Mouse (Mus musculus): ENCODE measurements around the gene Rlbp1. TPM values are rescaled to one million over a fixed set of nuclear protein-coding genes. Genes with fewer than 3 reads are reported as not detected.

Rlbp1 gene
- polyA plus RNA-seq, 3 experiments from 2014 or later, result not detected

DNA sequence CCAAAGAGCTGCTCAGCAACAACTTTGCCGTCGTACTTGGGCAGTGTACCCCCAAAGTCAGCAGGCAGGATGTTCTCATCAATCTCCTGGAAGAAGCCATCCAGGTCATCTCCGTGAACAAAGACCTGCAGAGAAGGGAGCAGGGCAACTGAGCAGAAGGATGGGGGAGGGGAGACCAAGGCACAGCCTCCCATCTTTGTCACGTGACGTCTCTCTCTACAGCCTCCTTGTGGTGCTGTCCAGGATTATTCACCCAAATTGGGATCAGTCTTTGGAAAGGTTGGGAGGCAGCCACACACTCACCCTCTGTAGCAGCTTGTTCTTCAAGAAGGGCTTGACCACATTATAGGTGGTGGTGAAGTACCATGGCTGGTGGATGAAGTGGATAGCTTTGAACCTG, 11.3 kb downstream of the Rlbp1 start:
- no peak for ATAC-seq

DNA sequence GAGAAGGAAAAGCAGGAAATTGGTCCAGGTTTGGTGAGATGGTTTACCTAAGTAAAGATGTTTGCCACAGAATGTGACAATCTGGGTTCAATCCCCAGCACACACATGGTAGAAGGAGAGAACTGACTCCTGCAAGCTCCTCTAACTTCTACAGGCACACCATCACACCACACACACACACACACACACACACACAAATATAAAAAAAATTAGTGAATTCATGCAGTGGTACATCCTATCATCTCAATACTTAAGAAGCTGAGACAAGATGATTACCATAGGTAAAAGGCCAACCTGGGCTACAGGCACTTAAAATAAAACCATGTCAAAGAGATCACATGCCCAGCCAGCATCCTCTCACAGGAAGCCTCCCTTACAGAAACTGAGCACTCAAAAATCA, 12.8 kb downstream of the Rlbp1 start:
- ATAC-seq, result no peak

DNA sequence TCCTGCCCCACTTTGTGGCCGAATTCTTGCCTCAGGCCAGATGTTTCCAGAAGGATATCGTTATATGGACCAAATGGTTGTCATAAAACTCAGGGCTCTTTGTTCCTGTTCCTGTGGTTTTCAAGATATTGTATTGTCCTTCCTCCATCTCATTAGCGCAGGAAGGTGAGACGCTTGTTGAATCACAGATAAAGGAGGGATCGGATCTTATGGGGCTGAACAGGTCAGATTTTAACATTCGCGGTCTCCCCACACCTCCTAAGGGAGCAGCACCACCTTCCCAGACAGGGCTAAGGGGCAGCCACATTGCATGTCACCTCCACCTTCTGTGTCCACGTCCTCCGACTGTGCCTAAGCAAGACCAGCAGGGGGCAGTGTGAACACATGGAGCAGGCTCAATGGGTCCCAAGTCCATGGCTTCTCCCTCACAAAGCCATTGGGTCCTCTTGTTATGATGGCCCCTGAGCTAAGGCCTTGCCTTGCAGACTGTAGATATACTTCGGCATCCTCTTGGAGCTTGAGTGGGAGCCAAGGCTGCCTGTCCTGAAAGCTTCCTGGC, 15.4 kb downstream of the Rlbp1 start:
- peak; percentile 69 for ATAC-seq

DNA sequence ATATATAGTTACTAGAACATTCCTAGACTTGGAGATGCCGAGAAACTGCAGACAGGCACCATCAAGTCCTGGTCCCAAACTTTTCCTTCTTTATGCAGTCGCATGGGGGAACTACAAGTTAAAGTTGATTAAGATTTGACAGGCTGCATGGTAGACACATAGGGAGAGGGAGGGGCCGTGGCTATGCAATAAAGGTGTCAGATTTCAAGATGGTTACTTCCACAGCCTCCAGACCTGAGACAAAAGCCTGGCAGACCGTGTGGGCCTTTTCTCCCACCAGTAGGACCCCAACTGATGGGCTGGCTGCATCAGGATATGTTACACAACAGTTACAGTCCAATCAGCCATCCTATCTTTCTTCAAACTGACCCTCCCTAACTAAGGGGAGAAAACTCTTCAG, 17.4 kb downstream of the Rlbp1 start:
- no peak for ATAC-seq

DNA sequence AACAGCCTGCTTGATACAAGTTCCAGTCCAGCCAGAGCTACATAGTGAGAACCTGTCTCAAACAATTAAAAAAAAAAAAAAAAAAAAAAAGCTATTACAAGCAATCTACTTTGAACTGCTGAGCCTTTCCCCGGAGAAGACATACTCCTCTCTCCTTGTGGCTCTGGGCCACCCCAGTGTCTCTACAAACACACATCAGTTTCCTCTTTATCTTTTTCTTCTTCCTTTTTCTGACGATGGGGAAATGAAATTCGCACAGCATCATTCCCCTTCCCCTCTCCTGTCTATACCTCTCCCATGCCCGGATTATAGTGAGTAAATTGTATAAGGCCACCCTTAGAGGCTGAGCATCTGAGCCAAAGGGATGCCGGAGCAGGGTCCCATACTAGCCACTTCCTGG, 18.2 kb downstream of the Rlbp1 start:
- no peak for ATAC-seq

DNA sequence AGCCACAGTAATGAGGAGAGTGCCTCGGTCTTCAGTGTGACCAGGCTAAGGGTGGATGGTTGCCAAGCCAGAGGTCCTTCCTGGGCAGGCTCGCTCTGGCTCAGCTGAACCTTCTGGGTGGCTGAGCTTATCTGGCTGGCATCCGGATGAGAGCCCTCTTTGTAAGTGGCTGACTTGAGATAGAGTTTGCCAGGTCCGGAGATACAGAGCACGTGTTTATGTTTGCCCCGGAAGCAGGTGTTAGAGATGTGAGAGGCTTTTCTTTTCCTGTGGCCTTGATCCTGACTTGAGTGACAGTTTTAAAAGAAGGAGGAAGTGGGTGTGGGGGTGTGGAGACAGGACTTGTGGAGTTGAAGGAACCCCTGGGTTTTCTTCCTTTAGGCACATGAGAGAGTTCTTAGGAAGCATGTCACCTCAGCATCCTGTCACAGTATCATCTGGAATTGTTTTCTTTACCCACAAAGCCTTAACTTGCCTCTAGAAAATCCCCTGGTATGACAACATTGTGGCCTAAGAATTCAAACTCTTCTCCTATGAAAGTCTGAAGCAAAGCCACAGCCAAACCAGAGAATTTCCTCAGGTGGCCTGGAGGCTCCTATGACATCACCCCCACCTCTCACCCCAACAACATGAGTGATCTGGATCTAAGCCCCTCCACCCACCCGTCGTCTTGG, 23.3 kb downstream of the Rlbp1 start:
- ATAC-seq, result peak; percentile 82

DNA sequence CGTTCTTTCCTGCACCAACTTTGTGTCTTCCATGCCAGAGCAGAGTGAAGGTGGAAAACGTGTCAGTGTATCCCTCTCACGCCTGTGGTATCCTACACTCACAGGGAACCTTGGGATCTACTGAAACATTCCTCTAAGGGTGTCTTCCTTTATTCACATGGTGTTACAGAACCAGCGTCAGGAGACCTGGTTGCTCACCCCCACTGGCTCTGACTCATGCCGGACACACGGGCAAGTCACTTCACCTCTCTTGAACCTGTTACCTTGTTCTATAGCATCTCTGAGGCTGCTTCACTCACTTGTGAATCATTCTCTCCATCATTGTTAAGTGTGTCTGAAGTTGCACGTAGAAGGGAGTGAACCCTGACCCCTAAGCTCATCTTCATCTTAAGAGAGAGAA, 24.0 kb downstream of the Rlbp1 start:
- ATAC-seq, result no peak

DNA sequence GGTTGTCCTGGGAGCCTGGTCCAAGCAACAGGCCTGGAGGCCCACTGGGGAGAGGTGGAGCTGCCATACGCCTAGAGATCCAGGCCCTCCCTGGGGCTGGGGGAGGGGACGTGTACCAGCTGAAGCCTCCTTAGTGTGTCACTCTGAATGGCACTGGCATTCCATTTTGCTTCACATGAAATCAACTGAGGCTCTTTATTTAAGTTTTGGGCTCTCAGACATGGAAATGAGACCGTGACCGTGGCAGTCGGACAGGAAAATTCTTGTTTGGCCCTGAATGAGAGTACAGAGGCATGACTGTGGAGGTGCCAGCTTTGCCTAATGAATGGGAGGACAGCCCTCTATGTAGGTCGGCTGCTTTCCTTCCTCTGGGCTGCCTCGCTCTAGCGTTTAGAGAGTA, 24.6 kb downstream of the Rlbp1 start:
- ATAC-seq, result no peak

DNA sequence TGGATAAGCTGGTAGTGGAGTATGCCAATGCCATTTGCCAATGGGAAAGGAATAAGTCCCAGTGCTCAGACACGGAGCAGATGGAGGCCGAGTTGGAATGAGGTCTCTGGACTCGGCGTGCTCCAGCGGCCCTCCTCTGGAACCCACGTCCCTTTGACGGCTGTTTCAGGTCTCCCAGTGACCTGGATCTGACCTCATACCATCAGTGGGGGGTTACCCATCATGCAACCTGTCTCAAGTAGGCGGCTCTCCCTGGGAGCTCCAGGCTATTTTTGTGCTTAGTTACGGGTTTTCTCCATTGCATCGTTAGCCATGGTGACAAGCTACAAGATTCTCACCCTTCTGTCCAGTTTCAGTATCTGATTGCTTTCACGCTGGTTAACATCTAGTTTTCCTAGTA, 26.8 kb downstream of the Rlbp1 start:
- ATAC-seq, result no peak

DNA sequence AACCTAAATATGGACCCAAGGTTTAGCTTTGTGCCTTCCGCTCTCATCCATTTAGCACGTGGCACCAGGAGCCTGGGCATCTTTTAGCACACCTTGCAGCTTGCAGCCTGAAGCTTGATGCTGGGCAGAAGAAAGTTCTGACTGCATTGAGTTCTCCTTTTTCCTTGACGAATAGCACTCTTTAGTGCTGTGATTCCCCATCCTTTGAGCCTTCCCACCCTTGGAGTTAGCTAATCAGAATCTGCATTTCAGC, 27.7 kb downstream of the Rlbp1 start:
- no peak for ATAC-seq

DNA sequence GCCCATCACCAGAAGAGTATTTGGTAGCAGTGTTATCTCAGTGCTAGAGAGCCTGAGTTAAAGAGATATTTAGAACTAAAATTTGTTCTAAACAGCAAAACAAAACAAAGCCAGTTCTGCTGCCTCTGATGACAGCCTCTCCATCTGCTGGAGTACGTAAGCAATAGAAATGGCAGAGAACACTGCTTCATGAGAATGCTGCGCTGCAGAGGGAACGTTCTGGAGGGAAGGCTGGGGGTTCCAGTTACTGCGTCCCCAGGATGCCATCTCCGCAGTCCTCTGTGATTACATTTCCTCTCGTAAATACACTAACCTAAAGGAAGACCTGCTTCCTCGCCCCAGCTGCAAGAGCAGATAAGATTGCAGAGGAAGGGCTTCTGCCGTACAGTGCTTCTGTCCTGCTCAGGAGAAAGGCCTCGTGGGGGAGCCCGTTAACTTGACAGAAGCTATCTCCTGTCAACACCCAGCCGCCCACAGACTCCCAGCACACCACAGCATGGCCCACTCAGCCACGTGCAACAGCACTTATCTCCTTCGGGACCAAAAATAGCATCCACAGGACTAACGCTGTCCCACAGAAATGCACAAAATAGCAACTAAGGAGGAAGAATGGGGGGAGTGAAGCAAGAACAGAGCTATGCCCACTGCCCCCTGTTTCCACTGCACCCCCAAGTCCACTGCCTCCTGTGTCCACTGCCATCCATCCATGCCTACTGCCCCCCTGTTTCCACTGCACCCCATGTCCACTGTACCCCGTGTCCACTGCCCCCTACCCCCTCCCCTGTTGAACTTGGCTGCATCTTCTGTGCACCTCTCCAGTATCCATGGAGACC, 28.3 kb downstream of the Rlbp1 start:
- ATAC-seq, result no peak

DNA sequence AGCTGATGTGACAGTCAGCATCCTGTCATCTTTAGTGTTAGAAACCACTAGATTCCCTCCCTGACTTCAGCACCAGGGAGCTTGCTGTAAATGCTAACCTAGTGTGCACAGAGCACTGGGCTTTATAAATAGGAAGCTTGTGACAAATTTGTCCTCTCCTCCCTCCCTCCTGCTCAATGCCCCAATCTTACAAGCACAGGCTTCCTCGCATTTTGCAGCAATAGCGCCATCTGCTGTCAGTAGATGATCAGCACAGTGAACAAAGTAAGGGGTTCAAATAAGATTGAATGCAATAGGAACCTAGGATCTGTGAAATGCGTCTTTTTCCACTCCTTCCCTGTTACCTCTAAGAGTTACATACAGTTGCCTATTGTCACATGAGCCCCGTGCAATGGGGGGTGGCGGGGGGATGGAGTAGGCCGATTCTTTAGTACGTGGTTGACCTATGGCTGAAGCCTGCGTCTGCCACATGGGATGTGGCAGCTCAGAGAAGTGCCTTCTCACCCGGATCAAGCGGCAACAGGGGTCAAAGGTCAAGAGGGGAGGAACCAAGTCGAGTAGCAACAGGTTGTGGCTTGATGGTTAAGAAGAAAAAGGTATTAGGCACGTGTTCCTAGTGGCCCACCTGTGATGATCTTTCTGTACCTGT, 37.0 kb downstream of the Rlbp1 start:
- peak; percentile 71 for ATAC-seq

DNA sequence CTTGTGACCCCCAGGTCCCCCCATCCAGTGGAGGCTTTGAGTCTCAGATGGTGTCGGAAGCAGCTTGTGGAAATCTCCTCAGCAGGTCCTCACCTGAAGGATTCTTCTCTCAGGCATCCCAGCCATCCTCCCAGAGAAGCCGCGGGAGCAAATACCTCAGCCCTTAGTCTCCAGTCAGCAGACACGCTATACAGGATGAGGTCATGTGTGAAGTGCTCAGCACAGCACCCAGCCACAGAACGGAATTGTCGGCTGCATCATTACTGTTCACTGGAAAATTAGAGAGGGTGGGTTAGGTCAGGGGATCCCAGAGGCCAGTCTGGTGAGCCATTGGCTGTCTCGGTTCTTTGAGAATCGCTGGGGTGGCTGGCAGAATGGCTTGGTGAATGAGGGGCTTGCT, 38.0 kb downstream of the Rlbp1 start:
- ATAC-seq, result no peak

DNA sequence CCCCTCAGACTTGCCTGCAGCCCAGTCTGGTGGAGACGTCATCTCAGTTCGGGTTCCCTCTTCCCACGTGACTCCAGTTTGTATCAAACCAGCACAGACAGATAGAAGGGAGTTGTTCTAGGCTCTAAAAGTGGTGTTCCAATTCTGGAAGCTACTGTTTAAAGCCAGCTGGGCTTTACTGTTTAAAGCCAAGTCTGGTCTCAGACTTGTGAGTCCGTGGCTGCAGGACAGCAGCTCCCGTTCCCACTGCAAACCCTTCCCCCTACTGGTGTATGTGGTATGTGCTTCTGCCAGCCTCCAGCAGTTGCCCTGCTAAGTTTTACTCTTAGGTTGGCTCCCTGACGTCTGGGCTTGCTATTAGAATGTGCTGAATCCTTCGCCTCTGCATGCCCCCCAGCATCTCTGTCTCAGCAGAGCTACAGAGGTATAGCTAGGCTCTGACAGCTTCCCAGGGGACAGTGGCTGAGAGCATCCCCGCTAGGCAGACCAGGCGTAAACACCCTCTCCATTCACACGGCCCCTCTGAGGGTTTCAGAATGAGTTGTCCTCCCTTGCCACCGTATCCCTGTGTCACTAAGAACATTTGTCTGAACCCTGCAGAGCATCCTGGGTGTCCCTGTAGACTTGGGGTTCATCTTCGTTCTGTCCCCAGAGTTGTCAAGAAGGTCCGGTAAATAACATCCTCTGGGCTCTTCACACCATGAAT, 39.6 kb downstream of the Rlbp1 start:
- no peak for ATAC-seq

DNA sequence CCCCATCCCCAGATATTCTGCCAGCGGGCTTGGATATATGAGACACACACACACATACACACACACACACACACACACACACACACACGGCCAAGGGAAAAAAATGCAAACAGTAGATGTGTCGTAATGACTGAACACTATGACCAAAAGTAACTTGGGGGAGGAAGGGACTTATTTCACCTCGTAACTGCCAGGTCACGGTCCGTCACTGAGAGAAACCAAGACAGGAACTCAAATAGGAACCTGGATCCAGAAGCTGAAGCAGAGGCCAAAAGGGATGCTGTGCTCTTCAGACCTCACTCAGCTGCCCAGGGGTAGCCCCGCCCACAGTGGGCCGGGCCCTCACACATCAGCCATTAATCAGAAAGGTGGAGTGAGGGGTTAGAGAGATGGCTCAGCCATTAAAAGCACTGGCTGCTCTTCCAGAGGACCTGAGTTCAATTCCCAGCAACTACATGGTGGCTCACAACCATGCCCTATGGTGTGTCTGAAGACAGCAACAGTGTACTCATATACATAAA, 40.2 kb downstream of the Rlbp1 start:
- no peak for ATAC-seq

DNA sequence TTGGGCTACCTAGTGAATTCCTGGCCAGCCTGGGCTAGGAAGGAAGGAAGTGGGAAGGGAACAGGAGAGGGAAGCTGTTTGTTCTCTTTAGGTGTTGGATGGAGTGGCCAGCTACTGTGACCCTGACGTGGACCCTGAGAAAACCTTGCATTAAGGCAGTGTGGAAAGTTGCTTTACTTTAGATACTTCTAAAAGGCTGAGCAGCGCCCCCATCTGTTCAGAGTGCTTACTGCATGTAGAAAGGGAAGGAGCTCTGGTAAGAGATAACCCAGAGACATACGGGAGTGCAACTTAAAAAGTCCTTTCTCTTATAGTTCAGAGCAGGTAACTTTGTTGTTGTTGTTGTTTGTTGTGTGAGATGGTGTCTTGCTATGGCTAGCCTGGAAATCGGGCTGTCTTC, 40.9 kb downstream of the Rlbp1 start:
- ATAC-seq, result peak; percentile 56

DNA sequence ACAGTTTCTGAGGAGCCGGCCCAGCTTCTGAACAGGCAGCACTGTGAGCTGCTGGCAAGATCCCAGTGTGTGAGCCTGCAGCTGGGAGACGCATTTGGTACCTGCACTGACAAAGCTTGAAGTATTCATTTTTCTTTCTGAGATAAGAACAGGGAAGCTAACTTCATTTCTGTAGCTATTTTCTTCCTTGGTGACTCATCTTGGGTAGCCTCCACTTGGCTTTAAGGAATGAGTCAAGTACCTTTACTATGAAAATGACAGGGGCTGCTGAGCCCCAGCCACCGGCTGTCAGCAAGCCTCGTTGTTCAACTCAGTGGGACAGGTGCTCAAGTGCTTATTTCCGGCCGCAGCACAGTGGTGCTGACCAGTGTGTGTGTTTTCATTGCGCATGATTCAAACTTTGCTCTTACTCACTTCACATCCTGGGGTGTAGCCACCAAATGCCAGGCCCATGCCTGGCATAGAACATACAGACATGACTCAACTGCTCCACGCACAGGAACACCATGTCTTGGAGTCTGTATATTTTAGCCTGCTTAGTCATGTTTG, 50.4 kb downstream of the Rlbp1 start:
- no peak for ATAC-seq

DNA sequence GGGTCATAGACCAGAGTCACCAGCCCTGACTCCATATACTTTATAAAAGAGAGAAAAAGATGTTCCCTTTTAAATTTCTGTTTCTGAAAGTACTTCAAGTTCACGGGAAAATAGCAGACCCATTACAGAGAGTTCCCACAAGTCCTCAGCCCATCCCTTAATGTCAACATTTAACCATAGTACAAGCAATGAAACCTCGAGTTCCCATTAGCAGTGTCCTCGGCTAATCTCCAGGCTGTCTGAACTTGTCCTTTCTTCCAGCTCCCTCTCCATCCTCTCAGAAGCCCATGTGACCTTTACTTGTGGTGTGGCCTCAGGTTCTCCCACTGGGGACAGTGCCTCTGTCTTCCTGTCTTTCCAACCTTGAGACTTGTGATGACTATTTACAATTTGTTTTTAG, 53.4 kb downstream of the Rlbp1 start:
- no peak for ATAC-seq

DNA sequence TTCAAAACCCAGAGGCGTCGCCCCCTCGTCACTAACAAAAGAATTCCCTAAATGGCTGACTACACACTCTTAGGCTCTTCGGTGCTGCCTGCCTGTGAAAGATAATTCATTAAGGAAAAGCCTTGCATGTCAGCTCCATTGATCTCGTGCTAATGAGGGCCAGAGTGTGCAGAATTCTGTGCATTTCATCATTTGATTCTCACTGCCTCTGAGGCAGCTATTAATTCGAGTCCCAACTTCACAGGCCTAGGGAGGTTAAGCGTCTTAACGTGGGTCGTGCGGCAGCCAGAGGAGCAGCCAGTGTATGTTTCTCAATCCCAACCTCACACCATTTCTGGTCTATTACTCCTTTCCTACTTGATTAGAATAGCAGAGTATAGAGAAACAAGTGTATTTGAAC, 55.7 kb downstream of the Rlbp1 start:
- ATAC-seq, result no peak

DNA sequence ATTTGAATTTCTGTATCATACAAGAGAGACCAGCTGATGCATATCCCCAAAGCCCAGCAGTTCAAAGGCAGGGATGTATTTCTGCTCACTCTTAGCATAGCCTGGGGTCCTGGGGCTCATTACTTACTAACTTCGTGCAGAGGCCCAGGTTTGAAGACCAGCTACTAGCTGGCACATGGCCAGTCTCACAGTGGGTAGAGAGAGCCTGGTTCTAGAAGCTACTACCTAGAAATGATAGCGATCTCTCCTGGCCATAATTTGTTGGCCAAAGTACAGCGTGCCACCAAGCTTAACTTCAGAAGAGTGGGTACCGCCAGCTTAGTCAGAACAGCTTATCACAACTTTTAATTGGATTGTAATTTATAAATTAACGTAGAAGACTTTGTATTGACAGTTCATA, 58.1 kb downstream of the Rlbp1 start:
- no peak for ATAC-seq

Measured in inflammation-experienced regulatory T-cells, adult 6 months (primary cell).